Mouse (Mus musculus): ENCODE results near the gene Kyat3. TPM values are rescaled to one million over a fixed set of nuclear protein-coding genes. Genes with fewer than 3 reads are reported as not detected.

Gene Kyat3
- total RNA-seq, 1 experiment from 2014 or later, result 6.6 TPM

Other genes starting within 250 kb of the Kyat3 start
- 23.5 and 24.2 TPM in 2 replicates for gene Gbp5, start 207.1 kb upstream of the Kyat3 start, total RNA-seq (2017)
- gene Gbp7, start 170.7 kb upstream of the Kyat3 start, total RNA-seq (2017), result 33.4 and 36.9 TPM in 2 replicates
- gene Gbp3, start 141.0 kb upstream of the Kyat3 start, total RNA-seq (2017), result 39.9 and 50.7 TPM in 2 replicates
- gene Gbp2b, start 106.2 kb upstream of the Kyat3 start, total RNA-seq (2017), result not detected in 2 replicates
- gene Gbp2, start 80.4 kb upstream of the Kyat3 start, total RNA-seq (2017), result 79.4 and 83.7 TPM in 2 replicates
- 90.2 and 94.5 TPM in 2 replicates for gene Gtf2b, start 64.0 kb downstream of the Kyat3 start, total RNA-seq (2017)
- 97.1 and 114 TPM in 2 replicates for gene Pkn2, start 181.0 kb downstream of the Kyat3 start, total RNA-seq (2017)